Mouse (Mus musculus) liver, adult 10 weeks (tissue): Measurements from ENCODE around the gene Spata7. TPM values are rescaled to one million over a fixed set of nuclear protein-coding genes. Genes with fewer than 3 reads are reported as not detected.

ENCODE experiments used
- polyA plus RNA-seq: library from polyadenylated mRNA; stranded (reverse); fragments of 350-450 nt; fragmentation: Illumina TruSeq; extraction: RNeasy Lipid Tissue Mini Kit (QIAGEN cat#74804); gene quantifications from one replicate; pipeline ENCODE4 v1.2.3, GENCODE M21; 2014; ENCODE audit warnings: low read depth, low replicate concordance

Gene Spata7
- 2.3 TPM for polyA plus RNA-seq

DNA sequence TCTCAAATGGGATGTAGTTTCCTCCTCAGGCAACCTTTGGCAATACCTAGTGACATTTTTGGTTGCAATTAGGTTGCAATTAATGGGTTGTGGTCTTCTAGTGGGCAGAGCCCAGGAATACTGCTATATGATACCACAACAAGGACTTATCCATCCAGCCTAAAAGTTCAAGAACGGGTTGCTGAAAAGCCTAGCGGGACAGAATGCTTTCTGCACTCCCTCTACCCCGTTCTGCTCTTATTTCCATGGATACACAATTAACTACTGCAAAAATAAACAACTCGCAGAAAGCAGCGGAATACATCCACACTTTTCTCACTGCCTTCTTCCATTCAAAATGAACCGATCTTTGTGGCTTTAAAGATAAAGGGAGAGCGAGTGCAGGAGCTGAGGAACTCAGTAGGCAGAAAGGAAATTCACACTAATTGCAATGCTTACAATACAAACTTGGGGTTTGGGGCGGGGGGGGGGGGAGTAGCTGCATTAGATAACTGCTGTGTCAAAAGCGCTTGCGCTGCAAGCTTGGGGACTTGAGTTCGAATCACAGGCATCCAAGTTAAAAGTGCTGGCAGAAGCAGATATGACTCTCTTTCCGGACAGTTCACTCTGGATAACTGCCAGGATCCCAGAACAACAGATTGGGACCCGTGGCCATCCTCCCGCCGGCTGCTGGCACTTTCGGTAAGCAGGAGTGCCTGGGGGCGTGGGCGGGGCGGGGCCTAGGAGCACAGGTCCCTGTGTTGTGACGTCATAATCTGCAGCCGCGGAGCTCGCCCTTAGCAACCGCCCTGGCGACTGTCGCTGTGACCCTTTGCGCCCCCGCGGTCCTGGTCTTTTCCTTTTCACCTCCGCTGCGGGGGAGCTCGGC lies at the start of gene Spata7:
Gene Spata7, plus strand, starts transcription at position 766 of the 868 bp plus-strand sequence.

Other genes starting within 250 kb of the Spata7 start
- 0.53 TPM for gene Kcnk10, start 49.8 kb upstream of the Spata7 start, polyA plus RNA-seq
- gene Ptpn21, start 109.2 kb downstream of the Spata7 start, polyA plus RNA-seq, result 10.1 TPM
- 92.9 TPM for gene Zc3h14, start 118.8 kb downstream of the Spata7 start, polyA plus RNA-seq